Mouse (Mus musculus) embryonic stem cell, embryonic (primary cell): ENCODE measurements at regions not wholly inside any gene's neighbourhood (a gene's known extent, or its start where the extent isn't known, plus 50 kb on each side); places are given as distances from the start of the nearest gene placed in this dataset.
"Not testable (repeated sequence)": the region's sequence is repeated elsewhere in the genome, so short reads cannot be mapped to it uniquely, and the experiment has no call there.

Source experiments
- CTCF ChIA-PET, 4 experiments: fragments of 300-600 bp in 2 of 4; fragments of 350-600 bp in 2 of 4; sonication (Branson Sonifier 250); formaldehyde crosslinking; loops; one replicate each; lab custom pipeline; 2022; ENCODE audit warnings: inconsistent platforms in 2 of 4; lab: Charles Lee
- POLR2A ChIA-PET, 4 experiments: fragments of 300-600 bp in 2 of 4; fragments of 350-600 bp in 2 of 4; sonication (Branson Sonifier 250); formaldehyde crosslinking; loops; one replicate each; lab custom pipeline; 2022; ENCODE audit warnings: antibody characterized with exemption in 4 of 4, inconsistent platforms in 1 of 4; lab: Charles Lee

GRCm38 (mm10) chr16:82430384-82430783, 397.8 kb upstream of the Gm21833 start:
- CTCF ChIA-PET: no interaction called here
- POLR2A ChIA-PET: no interaction called here

- CTCF ChIA-PET: no interaction called here
- POLR2A ChIA-PET: no interaction called here
These were observed 397.1 kb upstream of the Gm21833 start for GRCm38 (mm10) chr16:82431075-82431474.

- ChIA-PET POLR2A (no interaction called here), CTCF (no interaction called here)
These were observed 396.4 kb upstream of the Gm21833 start for GRCm38 (mm10) chr16:82431811-82432210.

GRCm38 (mm10) chr16:82460872-82461271, 367.3 kb upstream of the Gm21833 start:
- ChIA-PET POLR2A (no interaction called here), CTCF (no interaction called here)

- CTCF ChIA-PET: no interaction called here
- POLR2A ChIA-PET: no interaction called here
These were observed 357.3 kb upstream of the Gm21833 start for GRCm38 (mm10) chr16:82470736-82471387.

GRCm38 (mm10) chr16:82520406-82520805, 307.8 kb upstream of the Gm21833 start:
- ChIA-PET POLR2A (no interaction called here), CTCF (no interaction called here)

- CTCF ChIA-PET: no interaction called here
- POLR2A ChIA-PET: no interaction called here
These were observed 306.6 kb upstream of the Gm21833 start for GRCm38 (mm10) chr16:82521582-82521981.

- POLR2A ChIA-PET: no interaction called here
- CTCF ChIA-PET: no interaction called here
These were observed 263.8 kb upstream of the Gm21833 start for GRCm38 (mm10) chr16:82564361-82564760.

- POLR2A ChIA-PET, CTCF ChIA-PET: not testable (repeated sequence)
These were observed 231.7 kb upstream of the Gm21833 start for GRCm38 (mm10) chr16:82596461-82596860.

- CTCF ChIA-PET: no interaction called here
These were observed 226.1 kb upstream of the Gm21833 start for GRCm38 (mm10) chr16:82602038-82602437.

More at GRCm38 (mm10) chr16:82602038-82602437, 226.1 kb upstream of the Gm21833 start:
- POLR2A ChIA-PET: interaction anchor here in 1 of 4 experiments (0.7 kb wide), 1 partner anchor 187 kb away, joined by 3 read pairs; no protein-coding TSS in a partner anchor
